Mouse (Mus musculus) brain, embryonic 14.5 days (tissue): Measurements from ENCODE around the gene Hist1h4b. TPM values are rescaled to one million over a fixed set of nuclear protein-coding genes. Genes with fewer than 3 reads are reported as not detected.
"Not testable (repeated sequence)": the region's sequence is repeated elsewhere in the genome, so short reads cannot be mapped to it uniquely, and the experiment has no call there.

ENCODE experiments used
- DNase-seq: peaks from one replicate; pipeline ENCODE4 v3.0.0-alpha.2; 2011; ENCODE audit warnings: low read depth
- CTCF ChIP-seq: fragments of 200-500 bp; IDR thresholded peaks from 2 replicates; pipeline ENCODE4 v1.5.1; 2012; ENCODE audit warnings: inconsistent platforms, mild to moderate bottlenecking, moderate library complexity, borderline replicate concordance; ENCODE audit not compliant: insufficient read depth, insufficient read length; ENCODE audit errors: extremely low read depth
- POLR2A ChIP-seq: fragments of 200-500 bp; IDR thresholded peaks from 2 replicates; pipeline ENCODE4 v1.6.1; 2012; ENCODE audit warnings: mild to moderate bottlenecking, inconsistent platforms, borderline replicate concordance; ENCODE audit not compliant: poor library complexity, insufficient read depth, insufficient read length, severe bottlenecking; ENCODE audit errors: extremely low read depth
- polyA plus RNA-seq: library from polyadenylated mRNA; depleted of rRNA; stranded (reverse); fragments of >200 nt; gene quantifications from 2 replicates; pipeline ENCODE4 v1.2.3, GENCODE M21; 2012; rRNA removed

Hist1h4b gene
- 17.9 and 20.4 TPM in 2 replicates for polyA plus RNA-seq

DNA sequence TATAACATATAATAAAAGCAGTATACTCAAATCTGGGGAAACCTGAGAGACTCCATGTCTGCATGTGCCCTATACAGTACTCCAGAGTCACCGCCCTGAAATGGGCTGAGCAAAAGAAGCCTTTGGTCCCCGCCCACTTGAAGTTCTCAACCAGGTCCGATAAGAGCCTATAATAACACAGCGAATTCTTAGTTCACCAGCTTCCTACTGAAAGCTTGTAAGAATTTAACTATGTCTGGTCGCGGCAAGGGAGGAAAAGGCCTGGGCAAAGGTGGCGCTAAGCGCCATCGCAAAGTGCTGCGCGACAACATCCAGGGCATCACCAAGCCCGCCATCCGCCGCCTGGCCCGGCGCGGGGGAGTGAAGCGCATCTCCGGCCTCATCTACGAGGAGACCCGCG, at the start of gene Hist1h4b:
Gene Hist1h4b, plus strand, starts transcription at position 224 of the 400 bp plus-strand sequence.
- peak; percentile 98 for DNase-seq
- TF ChIP-seq POLR2A (peak; percentile 35; the same call in 1 of the 2 replicates), CTCF (no peak)

DNA sequence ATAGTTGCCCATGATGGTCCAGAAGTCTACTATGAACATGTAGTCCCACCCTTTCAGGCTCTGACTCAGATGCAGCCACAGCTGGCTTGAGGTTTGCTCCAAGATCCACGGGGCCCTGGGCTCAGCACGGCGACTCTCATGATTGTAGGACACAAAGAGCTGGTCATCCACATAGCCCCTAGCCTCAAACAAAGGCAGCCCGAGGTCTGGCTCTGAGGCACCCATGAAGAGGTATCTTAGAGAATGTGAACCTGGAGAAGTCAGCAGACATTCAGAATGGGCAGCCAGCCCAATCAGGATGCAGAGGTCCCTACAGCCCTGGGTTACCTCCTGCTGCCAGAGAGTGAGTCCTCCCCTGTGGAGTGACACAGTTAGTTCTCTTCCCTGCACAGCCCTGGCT, 48.8 kb upstream of the Hist1h4b start:
- no peak for TF ChIP-seq CTCF
- TF ChIP-seq POLR2A = no peak
- no peak for DNase-seq

DNA sequence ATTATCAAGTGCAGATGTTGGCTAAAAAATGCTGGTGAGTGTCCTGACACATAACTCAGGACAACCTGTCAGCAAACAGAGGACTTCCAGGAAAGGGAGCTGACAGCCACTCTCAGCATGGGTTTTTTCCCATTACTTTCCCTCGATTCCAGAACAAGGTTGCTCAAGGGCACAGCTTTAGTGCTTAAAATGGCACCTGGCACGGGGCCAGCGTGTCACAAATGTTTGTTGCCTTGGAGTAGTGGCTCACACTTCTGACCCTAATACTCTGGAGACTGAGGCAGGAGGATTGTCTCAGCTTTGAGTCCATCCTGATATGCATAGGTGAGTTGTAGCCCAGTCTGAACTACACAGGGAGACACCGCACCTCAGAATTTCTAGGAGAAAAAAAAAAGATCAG, 48.2 kb upstream of the Hist1h4b start:
- no peak for TF ChIP-seq POLR2A
- TF ChIP-seq CTCF = no peak
- DNase-seq = no peak

DNA sequence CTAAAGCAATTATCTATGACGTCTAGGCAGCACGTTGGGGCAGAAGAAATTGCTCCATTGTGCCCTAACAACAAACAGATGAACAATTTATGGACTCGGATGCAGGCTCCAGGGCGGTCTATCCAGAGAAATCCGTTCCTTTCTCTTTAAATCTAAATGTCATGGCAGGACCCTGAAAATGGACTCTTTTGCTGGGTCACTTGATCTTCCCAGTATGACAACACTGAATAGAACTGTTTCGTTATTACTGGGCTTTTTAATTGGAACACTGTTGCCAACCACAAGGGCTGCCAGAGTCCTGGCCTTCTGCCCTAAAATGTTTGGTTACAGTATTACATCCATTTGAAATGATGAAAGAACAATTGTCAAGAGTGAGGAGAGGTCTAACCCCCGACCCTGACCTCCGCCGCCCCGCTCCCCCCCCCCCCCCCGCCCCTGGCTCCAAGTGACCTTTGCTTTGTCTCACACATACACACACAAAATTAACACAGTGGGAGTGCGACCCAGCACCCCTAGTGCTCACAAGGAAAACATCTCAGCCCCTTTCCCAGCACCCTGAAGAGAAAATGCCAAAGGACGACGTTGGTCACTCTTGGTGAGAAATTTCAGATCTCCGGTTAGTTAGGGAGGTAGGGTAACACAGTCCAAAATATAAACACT, 47.0 kb upstream of the Hist1h4b start:
- TF ChIP-seq POLR2A (no peak), CTCF (no peak)
- peak; percentile 35 for DNase-seq

DNA sequence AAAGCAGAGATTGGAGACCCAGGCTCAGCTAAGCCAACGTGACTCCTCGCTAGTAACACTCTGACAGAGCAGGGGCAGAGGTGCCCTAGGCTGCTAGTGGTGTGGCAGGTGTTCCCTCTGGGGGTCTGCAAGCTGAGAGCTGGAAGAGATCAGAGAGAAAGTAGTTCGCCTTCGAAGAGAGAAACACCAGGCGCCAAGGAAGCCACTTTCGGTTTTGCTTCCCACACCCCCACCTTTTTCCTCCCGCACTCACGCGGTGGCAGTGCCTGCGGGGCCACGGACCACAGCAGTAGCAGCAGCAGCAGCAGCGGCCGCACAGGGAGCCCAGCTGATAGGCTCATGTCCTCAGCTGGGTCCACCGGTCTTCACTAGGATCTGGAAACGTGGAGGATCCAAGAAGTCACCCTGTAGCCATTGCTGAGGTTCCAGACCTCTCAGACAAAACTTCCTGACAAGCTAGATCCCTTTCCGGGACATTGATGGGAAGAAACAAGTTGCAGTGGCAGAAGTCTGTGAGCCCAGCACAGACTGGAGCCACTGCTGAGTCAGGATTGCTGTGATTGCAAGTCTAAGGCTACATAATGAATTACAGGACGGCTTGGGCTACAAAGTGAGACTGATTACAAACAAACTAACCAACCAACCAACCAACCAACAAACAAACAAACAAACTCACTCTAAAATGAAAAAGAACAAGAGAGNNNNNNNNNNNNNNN, 46.3 kb upstream of the Hist1h4b start, which contains the start of gene Hfe:
Gene Hfe, minus strand, starts transcription at position 481 of the 716 bp plus-strand sequence.
- DNase-seq = peak; percentile 51
- TF ChIP-seq POLR2A (no peak), CTCF (no peak)

DNA sequence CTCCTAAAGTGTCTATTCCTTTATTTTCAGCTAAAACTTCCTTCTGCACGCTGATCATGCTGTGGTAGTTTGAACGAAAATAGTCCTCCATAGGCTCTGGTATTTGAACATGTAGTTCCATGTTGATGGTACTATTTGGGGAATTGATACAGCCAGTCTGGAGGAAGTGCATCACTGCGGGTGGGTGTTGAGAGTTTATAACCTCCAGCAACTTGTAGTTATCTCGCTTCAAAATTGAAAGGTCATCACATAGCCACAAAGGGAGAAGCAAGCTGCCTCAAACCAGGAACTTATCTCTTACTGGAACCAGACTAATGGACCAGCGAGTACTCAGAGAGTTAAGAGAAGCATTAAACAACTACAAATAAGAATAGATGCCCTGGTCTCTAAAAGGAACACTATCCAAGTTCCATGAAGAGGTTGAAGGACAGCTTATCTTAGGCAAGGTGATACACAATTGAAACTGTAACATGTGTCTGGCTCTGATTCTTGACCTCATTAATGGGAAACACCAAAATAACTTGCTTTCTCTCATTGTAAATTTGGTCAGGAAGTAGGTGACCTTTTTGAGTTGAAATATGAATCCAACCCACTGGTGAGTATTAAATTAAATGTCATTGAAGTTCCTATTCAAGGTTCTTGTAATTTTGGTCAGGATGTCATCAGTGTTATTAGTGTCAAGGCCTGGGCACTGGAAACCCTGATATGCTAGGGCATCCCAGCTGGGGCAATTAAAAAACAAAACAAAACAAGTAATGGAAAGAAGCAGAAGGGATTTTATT, 40.4 kb upstream of the Hist1h4b start:
- DNase-seq = no peak
- no peak for TF ChIP-seq POLR2A
- no peak for TF ChIP-seq CTCF

DNA sequence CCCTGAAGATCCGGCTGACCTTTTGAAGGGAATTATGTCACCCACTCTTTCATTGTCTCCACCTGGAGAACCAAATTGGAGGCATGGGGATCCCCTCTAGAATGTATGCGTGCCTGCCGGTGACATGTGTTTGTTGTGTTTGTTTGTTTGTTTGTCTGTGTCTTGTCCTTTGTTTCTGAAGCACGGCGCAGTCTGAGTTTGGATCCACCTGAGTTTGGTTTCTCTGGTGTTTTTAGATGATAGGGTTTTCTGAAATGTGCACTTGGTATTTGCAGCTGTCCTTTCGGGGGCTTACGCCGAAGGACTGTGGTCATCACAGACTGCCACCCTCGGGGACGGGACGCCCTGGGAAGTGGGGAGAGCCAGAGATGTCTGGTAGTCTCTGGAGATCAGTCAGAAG, 39.6 kb upstream of the Hist1h4b start:
- no peak for DNase-seq
- TF ChIP-seq CTCF (no peak), POLR2A (no peak)

DNA sequence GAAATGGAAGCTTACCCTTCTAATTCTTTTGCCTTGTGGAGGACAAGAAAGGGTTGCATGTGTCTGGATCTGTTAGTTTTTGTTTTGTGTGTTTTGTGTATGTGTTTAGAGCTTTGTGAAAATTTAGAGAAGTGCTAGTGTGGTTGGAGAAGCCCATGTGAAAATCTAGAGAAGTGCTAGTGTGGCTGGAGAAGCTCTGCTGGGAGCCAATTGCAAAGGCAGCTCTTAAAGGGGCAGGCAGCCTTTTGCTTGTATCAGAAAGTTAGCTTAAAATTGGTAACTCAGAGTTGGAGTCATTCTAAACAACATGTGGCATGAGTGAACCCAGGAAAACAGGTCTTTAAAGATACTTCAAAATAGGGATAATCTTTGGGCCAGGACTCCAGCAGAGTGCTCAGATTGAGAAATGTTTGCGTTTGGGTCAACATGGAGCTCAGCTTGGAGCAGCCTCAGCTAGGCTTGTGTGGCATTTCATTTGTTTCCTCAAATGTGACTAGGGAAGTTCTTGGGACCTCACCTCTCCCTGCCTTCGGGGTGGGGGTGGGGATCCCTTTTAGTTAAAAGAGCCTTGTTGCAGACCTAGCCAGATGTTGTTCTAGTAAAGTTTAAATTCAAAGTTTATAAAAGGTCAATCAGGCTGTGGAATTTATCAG, 39.1 kb upstream of the Hist1h4b start:
- DNase-seq = not testable (repeated sequence)

DNA sequence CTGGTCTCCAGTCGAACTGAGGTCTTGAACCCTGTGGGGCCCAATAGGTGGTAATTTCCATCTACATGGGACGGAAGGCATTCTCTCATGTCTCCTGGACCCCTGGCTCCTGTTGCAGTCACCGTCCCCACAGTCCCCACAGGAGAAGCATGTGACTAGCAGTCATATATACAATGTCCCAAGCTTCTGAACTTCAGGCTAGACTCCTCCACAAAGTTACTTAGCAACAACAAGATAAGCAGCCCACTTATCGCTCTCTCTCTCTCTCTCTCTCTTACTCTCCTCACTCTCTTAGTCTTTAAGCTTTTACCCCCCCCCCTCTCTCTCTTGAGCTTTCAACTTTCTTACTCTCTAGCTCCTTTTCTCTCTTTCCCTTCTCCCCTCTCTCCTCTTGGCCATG, 32.6 kb upstream of the Hist1h4b start:
- DNase-seq = no peak
- no peak for TF ChIP-seq POLR2A
- no peak for TF ChIP-seq CTCF

DNA sequence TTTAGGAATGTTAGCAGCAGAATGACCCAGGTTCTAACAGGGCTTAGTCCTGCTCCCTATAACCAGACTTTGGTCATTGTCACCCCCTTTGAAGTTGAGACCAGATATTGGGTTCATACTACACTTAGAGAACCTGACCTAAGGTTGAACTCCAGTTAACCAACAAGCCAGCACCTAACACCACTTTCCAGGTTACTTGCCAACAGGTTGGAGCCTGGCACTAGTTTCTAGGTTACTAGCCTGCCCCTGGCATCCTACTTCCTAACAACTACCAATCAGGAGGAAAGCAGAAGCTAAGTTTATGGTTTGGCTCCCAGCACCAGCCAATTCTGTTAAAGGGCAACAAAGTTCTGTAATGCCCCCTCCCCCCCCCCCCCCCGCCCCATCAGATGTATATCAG, 31.6 kb upstream of the Hist1h4b start:
- DNase-seq = no peak
- TF ChIP-seq CTCF = no peak
- no peak for TF ChIP-seq POLR2A

DNA sequence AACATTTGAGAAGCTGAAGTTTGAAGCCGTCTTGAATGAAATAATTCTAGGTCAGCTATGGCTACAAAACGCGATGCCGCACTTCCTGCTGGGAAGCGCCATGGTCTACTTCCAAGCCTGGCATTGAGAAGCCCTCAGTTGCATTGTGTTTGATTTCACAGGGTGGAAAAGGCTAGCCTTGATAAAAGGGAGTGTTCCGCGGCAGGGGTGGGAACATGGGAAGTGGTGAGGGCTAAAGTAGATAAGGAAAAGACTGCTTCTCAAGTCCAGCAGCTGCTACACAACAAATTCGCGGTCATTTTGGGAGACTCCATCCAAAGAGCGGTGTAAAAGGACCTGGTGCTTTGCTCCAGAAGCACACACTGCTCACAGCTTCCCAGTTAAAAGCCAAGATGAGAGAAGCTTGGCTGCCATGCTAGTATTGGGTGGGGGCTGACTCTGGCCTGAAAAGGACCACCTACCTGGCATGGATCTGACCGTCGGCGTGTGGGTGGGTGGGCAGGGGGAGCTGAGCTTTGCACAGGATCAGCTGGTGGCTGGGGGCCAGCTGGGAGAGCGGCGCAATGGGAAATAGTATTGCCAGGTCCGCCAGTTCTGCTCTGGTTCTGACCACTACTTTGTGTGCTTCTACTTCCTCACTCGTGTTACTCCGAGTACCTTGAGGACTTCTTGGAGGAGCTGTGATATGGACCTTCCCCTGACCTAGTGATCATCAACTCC, 28.2 kb upstream of the Hist1h4b start:
- DNase-seq = no peak
- TF ChIP-seq POLR2A (no peak), CTCF (no peak)

DNA sequence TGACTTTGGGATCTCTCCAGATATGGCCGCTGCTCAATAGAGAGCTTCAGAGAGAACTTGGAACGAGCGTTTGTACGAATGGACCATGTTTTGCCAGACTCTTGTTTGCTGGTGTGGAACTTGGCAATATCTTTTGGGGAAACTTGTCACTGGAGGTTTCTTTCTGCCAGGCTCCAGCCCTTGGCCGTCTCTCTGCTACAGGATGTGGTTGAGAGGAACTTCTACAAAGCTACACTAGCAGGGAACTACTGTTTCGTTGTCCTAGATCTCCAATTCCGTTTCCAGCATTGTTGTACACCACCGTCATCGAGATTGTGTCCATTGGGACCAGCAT, 27.7 kb upstream of the Hist1h4b start:
- no peak for DNase-seq
- no peak for TF ChIP-seq POLR2A
- TF ChIP-seq CTCF = no peak
